Mouse (Mus musculus) midbrain, embryonic 12.5 days (tissue): Measurements from ENCODE around the gene Tmem254c. TPM values are rescaled to one million over a fixed set of nuclear protein-coding genes. Genes with fewer than 3 reads are reported as not detected.
"Not testable (repeated sequence)": the region's sequence is repeated elsewhere in the genome, so short reads cannot be mapped to it uniquely, and the experiment has no call there.

Experiments
- ATAC-seq: fragments of 200-750 bp; cut with Nextera tagmentation; 2 replicates; pipeline ENCODE4 v1.8.0; 2017; ENCODE audit warnings: low read depth, moderate TSS enrichment, moderate library complexity; ENCODE audit not compliant: low FRiP score
- H3K27ac ChIP-seq: fragments of 300-500 bp; sonication (generic); replicated peaks from 2 replicates; pipeline ENCODE4 v1.5.1; 2016; ENCODE audit warnings: mild to moderate bottlenecking
- H3K27me3 ChIP-seq: fragments of 300-500 bp; sonication (generic); 2 replicates; pipeline ENCODE4 v1.6.1; 2016; ENCODE audit warnings: mild to moderate bottlenecking
- H3K36me3 ChIP-seq: fragments of 300-500 bp; sonication (generic); 2 replicates; pipeline ENCODE4 v1.6.1; 2016
- H3K4me1 ChIP-seq: fragments of 300-500 bp; sonication (generic); 2 replicates; pipeline ENCODE4 v1.6.1; 2016
- H3K4me2 ChIP-seq: fragments of 300-500 bp; sonication (generic); replicated peaks from 2 replicates; pipeline ENCODE4 v1.6.1; 2016; ENCODE audit warnings: mild to moderate bottlenecking, moderate library complexity
- H3K4me3 ChIP-seq: fragments of 300-500 bp; sonication (generic); 2 replicates; pipeline ENCODE4 v1.5.1; 2016; ENCODE audit warnings: mild to moderate bottlenecking
- H3K9ac ChIP-seq: fragments of 300-500 bp; sonication (generic); replicated peaks from 2 replicates; pipeline ENCODE4 v1.6.1; 2016; ENCODE audit warnings: mild to moderate bottlenecking, moderate library complexity
- H3K9me3 ChIP-seq: fragments of 300-500 bp; sonication (generic); 2 replicates; pipeline ENCODE4 v1.6.1; 2016; ENCODE audit warnings: mild to moderate bottlenecking
- whole genome bisulfite sequencing: fragments of 180-500 bp; shearing (Covaris S2); methylation state at CpG from one replicate; pipeline ENCODE4 v1.1.7; 2016; 5-methylcytosine and 5-hydroxymethylcytosine counted together
- polyA plus RNA-seq: library from polyadenylated mRNA; unstranded; fragments of >200 nt; fragmentation: Nextera tagmentation; extraction: Ambion mirVana; gene quantifications from 2 replicates; pipeline ENCODE4 v1.2.1, GENCODE M21; 2016

Tmem254c gene
- polyA plus RNA-seq, 1 experiment from 2014 or later: 21.1 TPM

DNA sequence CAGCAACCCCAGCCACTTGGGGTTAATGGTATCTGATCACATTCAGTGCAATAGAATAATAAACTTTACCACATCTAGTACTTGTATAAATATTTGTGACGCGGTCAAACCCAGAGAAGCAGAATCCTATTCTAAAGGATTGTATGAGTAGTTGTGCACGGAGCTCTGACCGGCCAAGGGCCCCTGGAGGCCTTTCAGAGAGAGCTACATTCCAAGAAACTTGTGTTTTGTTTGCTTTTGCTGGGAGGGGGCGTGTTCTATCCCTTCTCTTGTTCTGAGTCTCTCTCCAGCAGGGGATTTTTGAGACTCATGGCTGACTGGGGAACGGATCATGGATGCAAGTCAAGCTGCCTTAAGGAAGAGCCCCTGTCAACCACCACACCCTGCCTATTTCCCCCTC, 31.7 kb downstream of the Tmem254c start:
- not testable (repeated sequence) for H3K36me3 ChIP-seq, H3K9ac ChIP-seq, H3K4me3 ChIP-seq, H3K27ac ChIP-seq, H3K9me3 ChIP-seq, H3K27me3 ChIP-seq, H3K4me1 ChIP-seq, ATAC-seq, H3K4me2 ChIP-seq
- no CpG with 5 or more reads among the region's 6 CpGs for WGBS

DNA sequence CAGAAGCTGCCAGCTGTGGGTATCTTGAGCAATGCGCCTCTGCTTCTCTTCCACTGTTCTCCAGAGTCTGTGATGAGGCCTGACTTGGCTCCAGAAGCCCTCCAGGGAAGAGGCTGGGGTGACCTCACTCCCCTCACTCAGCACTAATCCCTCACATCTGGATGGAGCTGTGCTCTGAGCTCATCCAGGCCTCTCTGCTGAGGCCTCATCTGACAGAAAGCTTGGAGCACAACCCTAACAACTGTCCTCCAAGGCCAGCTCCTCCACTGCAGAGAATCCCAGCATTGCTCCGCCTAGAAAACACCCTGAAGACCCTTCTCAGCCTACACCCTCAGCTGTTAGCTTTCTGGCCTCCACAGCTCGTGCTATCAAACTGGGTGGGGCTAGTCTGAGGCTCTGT, 32.8 kb downstream of the Tmem254c start:
- WGBS: no CpG with 5 or more reads among the region's 3 CpGs
- not testable (repeated sequence) for H3K9me3 ChIP-seq, ATAC-seq, H3K9ac ChIP-seq, H3K4me1 ChIP-seq, H3K4me2 ChIP-seq, H3K27ac ChIP-seq, H3K36me3 ChIP-seq, H3K4me3 ChIP-seq, H3K27me3 ChIP-seq

DNA sequence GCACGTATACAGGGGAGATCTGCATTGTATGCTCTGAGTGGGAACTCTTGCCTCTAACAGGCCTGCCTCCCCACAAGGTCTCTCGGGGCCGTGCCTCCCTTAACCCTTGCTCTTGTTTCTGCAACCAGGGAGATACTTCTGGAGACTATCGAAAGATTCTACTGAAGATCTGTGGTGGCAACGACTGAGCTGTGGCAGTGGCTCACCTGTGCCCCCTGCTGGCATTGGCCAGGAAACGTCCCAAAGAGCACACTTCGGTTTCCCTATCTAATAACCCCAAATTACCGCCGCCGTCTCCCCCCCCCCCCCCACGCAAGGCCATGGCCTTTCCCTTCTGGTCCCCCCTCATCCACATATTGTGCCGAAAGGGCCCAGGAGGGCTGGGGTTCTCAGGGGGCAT, 41.5 kb downstream of the Tmem254c start:
- not testable (repeated sequence) for H3K4me2 ChIP-seq, H3K9ac ChIP-seq, H3K27me3 ChIP-seq, H3K4me1 ChIP-seq, H3K4me3 ChIP-seq, H3K27ac ChIP-seq, H3K36me3 ChIP-seq, ATAC-seq, H3K9me3 ChIP-seq
- WGBS: no CpG with 5 or more reads among the region's 12 CpGs

- H3K4me3 ChIP-seq, H3K27me3 ChIP-seq, H3K4me2 ChIP-seq, H3K9me3 ChIP-seq, H3K4me1 ChIP-seq, H3K9ac ChIP-seq, H3K27ac ChIP-seq, ATAC-seq, H3K36me3 ChIP-seq: not testable (repeated sequence)
- WGBS: no CpG with 5 or more reads among the region's 6 CpGs
Observed at GRCm38 (mm10) chr14:26022831-26023230, 44.3 kb downstream of the Tmem254c start.

GRCm38 (mm10) chr14:26021555-26021954, 45.6 kb downstream of the Tmem254c start:
- H3K9ac ChIP-seq, H3K27me3 ChIP-seq, H3K9me3 ChIP-seq, H3K27ac ChIP-seq, H3K36me3 ChIP-seq, H3K4me3 ChIP-seq, ATAC-seq, H3K4me2 ChIP-seq, H3K4me1 ChIP-seq: not testable (repeated sequence)
- WGBS: no CpG with 5 or more reads among the region's 9 CpGs

DNA sequence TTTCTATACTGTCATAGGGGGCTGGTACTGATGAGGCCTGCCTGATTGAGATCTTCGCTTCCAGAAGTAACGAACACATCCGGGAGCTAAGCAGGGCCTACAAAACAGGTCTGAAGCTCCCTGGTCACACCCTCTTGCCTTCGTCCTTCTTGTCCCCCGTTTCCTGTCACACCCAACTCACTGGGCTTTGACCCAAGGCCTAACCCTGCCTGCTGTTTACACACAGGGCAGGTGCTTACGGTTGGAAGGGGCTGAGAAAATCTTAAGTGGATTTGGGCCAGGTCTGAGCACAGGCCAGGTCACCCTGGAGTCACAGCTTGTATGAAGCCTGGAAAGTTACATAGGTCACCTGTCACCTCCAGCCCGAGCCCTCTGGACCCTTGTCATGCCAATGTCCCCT, 50.7 kb downstream of the Tmem254c start:
- not testable (repeated sequence) for H3K4me3 ChIP-seq, H3K9ac ChIP-seq, H3K4me1 ChIP-seq, ATAC-seq, H3K27me3 ChIP-seq, H3K9me3 ChIP-seq, H3K4me2 ChIP-seq, H3K27ac ChIP-seq, H3K36me3 ChIP-seq
- no CpG with 5 or more reads among the region's 7 CpGs for WGBS

Other genes starting within 250 kb of the Tmem254c start
- gene Anxa11, start 225.2 kb downstream of the Tmem254c start, polyA plus RNA-seq: 3.2 and 4.1 TPM in 2 replicates
- gene Plac9a, start 164.3 kb downstream of the Tmem254c start, polyA plus RNA-seq: not detected in 2 replicates
- gene Tmem254a, start 139.7 kb downstream of the Tmem254c start, polyA plus RNA-seq: 1.4 and 2.7 TPM in 2 replicates
- gene Cphx1, start 129.1 kb downstream of the Tmem254c start, polyA plus RNA-seq: not detected in 2 replicates
- 7.1 and 7.3 TPM in 2 replicates for gene Duxbl1, start 88.8 kb downstream of the Tmem254c start, polyA plus RNA-seq
- gene Gm9780, start 24.6 kb downstream of the Tmem254c start, polyA plus RNA-seq: 3.0 and 6.0 TPM in 2 replicates
- gene Cphx2, start 14.2 kb upstream of the Tmem254c start, polyA plus RNA-seq: not detected in 2 replicates
- gene Cphx3, start 14.9 kb upstream of the Tmem254c start, polyA plus RNA-seq: not detected in 2 replicates
- 8.3 TPM in 1 of 2 replicates, not detected in the other for gene Duxbl2, start 51.0 kb upstream of the Tmem254c start, polyA plus RNA-seq
- gene Plac9b, start 115.1 kb upstream of the Tmem254c start, polyA plus RNA-seq: 2.3 and 6.3 TPM in 2 replicates
- 15.3 and 19.6 TPM in 2 replicates for gene Tmem254b, start 139.7 kb upstream of the Tmem254c start, polyA plus RNA-seq
- 3.8 and 10.6 TPM in 2 replicates for gene Duxbl3, start 190.6 kb upstream of the Tmem254c start, polyA plus RNA-seq